9 mouse cellular contexts compared by ENCODE assay signal in genomic region chr10:80313627-80314201, GRCm38 (mm10). TPM values are rescaled to one million over a fixed set of nuclear protein-coding genes. Genes with fewer than 3 reads are reported as not detected.
DNase-seq lines count a peak whose midpoint lies in the region; ATAC-seq and TF ChIP-seq lines count a peak whose summit lies in the region.
"Had no signal": no experiment of that assay in that cellular context is flagged by ENCODE, and none has a peak within 500 bp of the region (broad histone marks: within the 10 kb centered on the region; RNA-seq: fewer than 3 reads in every experiment).

No protein-coding gene starts in this region.

- H3K27ac ChIP-seq in layer of hippocampus, adult 2 months, result peak overlapping the region; percentile 46; the same call in 1 of the 2 replicates
- H3K27ac ChIP-seq in bone marrow, adult 2 months (ENCODE audit: control insufficient read depth, insufficient read depth, low read depth, low read length, poor library complexity), result peak overlapping the region; percentile 34; the same call in 1 of the 2 replicates

- peaks cover 2% of the 10 kb centered on the region for H3K4me1 ChIP-seq in bone marrow, adult 2 months (ENCODE audit: control insufficient read depth, insufficient read depth, low read length)

- peak; percentile 59 for ATAC-seq in megakaryocyte, adult 5-6 weeks (ENCODE audit: poor library complexity, severe bottlenecking)

- H3K4me3 ChIP-seq in layer of hippocampus, adult 2 months, result no peak overlapping the region
- no peak overlapping the region for H3K4me3 ChIP-seq in bone marrow, adult 2 months (replicated peaks; ENCODE audit: control insufficient read depth, low read depth, low read length)

- DNase-seq in cerebellum, adult 18-20 months, result peak; percentile 67 to 72
- no peak for DNase-seq in cerebellum, adult 11 months
- no peak for DNase-seq in layer of hippocampus, adult 2 months (ENCODE audit: low spot score in 2 of 2)
- DNase-seq in layer of hippocampus, adult 18-20 months (ENCODE audit: low spot score in 2 of 2), result no peak
- no peak for DNase-seq in adrenal gland, postnatal 4 days (ENCODE audit: low spot score in 2 of 2)
- no peak for DNase-seq in layer of hippocampus, adult 8-10 months (ENCODE audit: low spot score in 2 of 2)
- DNase-seq: thymus, postnatal 36 days had no signal

- no peak for TF ChIP-seq CTCF in layer of hippocampus, adult 2 months (conservative IDR thresholded peaks at IDR 0.05)
- no peak for TF ChIP-seq CTCF in bone marrow, adult 2 months (IDR thresholded peaks at IDR 0.05; ENCODE audit: control insufficient read depth, insufficient read depth, low read length)

- TF ChIP-seq POLR2A in bone marrow, adult 2 months (IDR thresholded peaks at IDR 0.05; ENCODE audit: borderline replicate concordance, control insufficient read depth, low read depth, low read length), result no peak

- WGBS in bone marrow, adult 2 months, result 6% methylated on average over 20 of the region's 20 CpGs

RNA-seq across cellular contexts. Expression of gene 2310011J03Rik, which starts 6.6 kb away (rescaled TPM):
- total RNA-seq in layer of hippocampus, adult 2 months (2021), result 10 to 100 TPM; 23.5 to 25.7 TPM
- total RNA-seq in layer of hippocampus, adult 18-20 months (2021), result 10 to 100 TPM; 25.0 to 25.9 TPM
- polyA plus RNA-seq in bone marrow, adult 2 months (2011; ENCODE audit: insufficient read depth, insufficient read length, low replicate concordance, missing spikeins), result 40.8 and 52.1 TPM in 2 replicates
- 25.6 and 27.4 TPM in 2 replicates for total RNA-seq in megakaryocyte, adult 5-6 weeks (2015)
- total RNA-seq in megakaryocyte, adult 5-6 weeks (2017), result 13.8 and 17.8 TPM in 2 replicates
- total RNA-seq in adrenal gland, postnatal 4 days (2021), result 10 to 100 TPM; 30.8 to 31.2 TPM
- total RNA-seq in layer of hippocampus, adult 8-10 months (2022), result 10 to 100 TPM; 20.4 to 27.1 (median 23.3) TPM

RNA-seq across cellular contexts. Expression of gene Pcsk4, which starts 15.6 kb away (rescaled TPM):
- total RNA-seq in layer of hippocampus, adult 2 months (2021), result 1 to 10 TPM; 2.8 to 3.2 TPM
- 1 to 10 TPM; 3.5 to 3.8 TPM for total RNA-seq in layer of hippocampus, adult 18-20 months (2021)
- 1.4 TPM in 1 of 2 replicates, not detected in the other for polyA plus RNA-seq in bone marrow, adult 2 months (2011; ENCODE audit: insufficient read depth, insufficient read length, low replicate concordance, missing spikeins)
- total RNA-seq in megakaryocyte, adult 5-6 weeks (2015), result 0.32 and 0.83 TPM in 2 replicates
- total RNA-seq in megakaryocyte, adult 5-6 weeks (2017), result not detected in 2 replicates
- 1 to 10 TPM; 7.7 to 7.8 TPM for total RNA-seq in adrenal gland, postnatal 4 days (2021)
- 1 to 10 TPM; 3.3 to 6.4 (median 4.1) TPM for total RNA-seq in layer of hippocampus, adult 8-10 months (2022)

RNA-seq across cellular contexts. Expression of gene Reep6, which starts 16.0 kb away (rescaled TPM):
- total RNA-seq in layer of hippocampus, adult 2 months (2021), result 10 to 100 TPM in 1 of 2 experiments, 1 to 10 TPM in 1; 9.6 to 11.0 TPM
- total RNA-seq in layer of hippocampus, adult 18-20 months (2021), result 10 to 100 TPM; 10.3 to 10.9 TPM
- 4.2 and 6.5 TPM in 2 replicates for polyA plus RNA-seq in bone marrow, adult 2 months (2011; ENCODE audit: insufficient read depth, insufficient read length, low replicate concordance, missing spikeins)
- 0.16 and 0.96 TPM in 2 replicates for total RNA-seq in megakaryocyte, adult 5-6 weeks (2015)
- 0.37 TPM in 1 of 2 replicates, not detected in the other for total RNA-seq in megakaryocyte, adult 5-6 weeks (2017)
- total RNA-seq in adrenal gland, postnatal 4 days (2021), result 10 to 100 TPM; 13.1 to 26.7 TPM
- total RNA-seq in layer of hippocampus, adult 8-10 months (2022), result 10 to 100 TPM in 2 of 4 experiments, 1 to 10 TPM in 2; 9.2 to 12.3 (median 10.2) TPM

RNA-seq across cellular contexts. Expression of gene Apc2, which starts 17.9 kb away (rescaled TPM):
- 100 to 1,000 TPM in 1 of 2 experiments, 10 to 100 TPM in 1; 98.3 to 110 TPM for total RNA-seq in layer of hippocampus, adult 2 months (2021)
- 10 to 100 TPM; 94.5 to 95.5 TPM for total RNA-seq in layer of hippocampus, adult 18-20 months (2021)
- 0.17 TPM in 1 of 2 replicates, not detected in the other for polyA plus RNA-seq in bone marrow, adult 2 months (2011; ENCODE audit: insufficient read depth, insufficient read length, low replicate concordance, missing spikeins)
- not detected in 2 replicates for total RNA-seq in megakaryocyte, adult 5-6 weeks (2015)
- not detected in 2 replicates for total RNA-seq in megakaryocyte, adult 5-6 weeks (2017)
- total RNA-seq in adrenal gland, postnatal 4 days (2021), result 10 to 100 TPM in 1 of 2 experiments, 1 to 10 TPM in 1; 9.9 to 10.4 TPM
- total RNA-seq in layer of hippocampus, adult 8-10 months (2022), result 100 to 1,000 TPM in 3 of 4 experiments, 10 to 100 TPM in 1; 90.4 to 113 (median 110) TPM

RNA-seq across cellular contexts. Expression of gene Rps15, which starts 21.5 kb away (rescaled TPM):
- total RNA-seq in layer of hippocampus, adult 2 months (2021), result 100 to 1,000 TPM; 926 to 932 TPM
- 1,000 to 10,000 TPM in 1 of 2 experiments, 100 to 1,000 TPM in 1; 997 to 1,043 TPM for total RNA-seq in layer of hippocampus, adult 18-20 months (2021)
- 1,765 and 2,445 TPM in 2 replicates for polyA plus RNA-seq in bone marrow, adult 2 months (2011; ENCODE audit: insufficient read depth, insufficient read length, low replicate concordance, missing spikeins)
- total RNA-seq in megakaryocyte, adult 5-6 weeks (2015), result 1,580 and 1,599 TPM in 2 replicates
- 1,732 and 1,915 TPM in 2 replicates for total RNA-seq in megakaryocyte, adult 5-6 weeks (2017)
- 1,000 to 10,000 TPM; 1,413 to 1,504 TPM for total RNA-seq in adrenal gland, postnatal 4 days (2021)
- 1,000 to 10,000 TPM in 1 of 4 experiments, 100 to 1,000 TPM in 3; 755 to 1,005 (median 888) TPM for total RNA-seq in layer of hippocampus, adult 8-10 months (2022)

Comparison
In these comparisons a context has a peak if more than half of its experiments do, and no peak if none do; other contexts are left out.
1. DNase-seq: peak in cerebellum, adult 18-20 months (2 of 2); none in cerebellum, adult 11 months (single experiment), layer of hippocampus, adult 2 months (0 of 2), layer of hippocampus, adult 18-20 months (0 of 2), adrenal gland, postnatal 4 days (0 of 2) and layer of hippocampus, adult 8-10 months (0 of 2).
2. RNA of gene Reep6, which starts 16.0 kb away (total RNA-seq): 13.1 to 26.7 TPM in adrenal gland, postnatal 4 days, 9.6 to 11.0 TPM in layer of hippocampus, adult 2 months, 9.2 to 12.3 TPM in layer of hippocampus, adult 8-10 months and 10.3 to 10.9 TPM in layer of hippocampus, adult 18-20 months; 0.16 to 0.96 TPM in megakaryocyte, adult 5-6 weeks; every median in the first group is over 4 times any median in the second.